Mouse (Mus musculus) gastrocnemius, postnatal 10 days (tissue): Measurements from ENCODE around the gene Dlgap1. TPM values are rescaled to one million over a fixed set of nuclear protein-coding genes. Genes with fewer than 3 reads are reported as not detected.
A peak's percentile ranks its signal among the peaks of the same experiment; 100 is the strongest.

Source experiments
- DNase-seq: peaks from one replicate; pipeline ENCODE4 v3.0.0; 2021; ENCODE audit warnings: mixed read lengths
- long read RNA-seq, 2 experiments: library from polyadenylated mRNA; stranded (forward); transcript quantifications; one replicate each; pipeline ENCODE4 v2.0.0; 2021
- total RNA-seq, 2 experiments: library from RNA; stranded (reverse); gene quantifications; 2 replicates each; pipeline ENCODE4 v1.2.3; 2021

Gene Dlgap1
- total RNA-seq: 1 to 10 TPM in 1 of 2 experiments, under 1 TPM in 1; 0.78 to 1.4 TPM
- long read RNA-seq, experiment 1: 0 reads
- long read RNA-seq, experiment 2: 0 reads

GRCm38 (mm10) chr17:69969021-69969815 is at the start of gene Dlgap1:
Gene Dlgap1 (plus strand): TSS chr17:69969073.
- DNase-seq: peak; percentile 73

- DNase-seq: no peak
Observed at GRCm38 (mm10) chr17:69954936-69955335, 13.9 kb upstream of the Dlgap1 start.

- DNase-seq: peak; percentile 3
Observed at GRCm38 (mm10) chr17:69969816-69970750, 1.2 kb downstream of the Dlgap1 start.

- no peak for DNase-seq
Observed at GRCm38 (mm10) chr17:69973081-69973480, 4.2 kb downstream of the Dlgap1 start.

GRCm38 (mm10) chr17:69973991-69974390 is 5.1 kb downstream of the Dlgap1 start:
- no peak for DNase-seq

- DNase-seq: no peak
Observed at GRCm38 (mm10) chr17:69982236-69982923, 13.5 kb downstream of the Dlgap1 start.

GRCm38 (mm10) chr17:69996406-69996805 is 27.5 kb downstream of the Dlgap1 start:
- DNase-seq: no peak

- no peak for DNase-seq
Observed at GRCm38 (mm10) chr17:70002026-70002425, 33.2 kb downstream of the Dlgap1 start.

- no peak for DNase-seq
Observed at GRCm38 (mm10) chr17:70004628-70005027, 35.8 kb downstream of the Dlgap1 start.

GRCm38 (mm10) chr17:70007607-70008006 is 38.7 kb downstream of the Dlgap1 start:
- DNase-seq: no peak

GRCm38 (mm10) chr17:70016511-70016910 is 47.6 kb downstream of the Dlgap1 start:
- DNase-seq: no peak

GRCm38 (mm10) chr17:70020376-70020775 is 51.5 kb downstream of the Dlgap1 start:
- no peak for DNase-seq

GRCm38 (mm10) chr17:70022618-70023017 is 53.7 kb downstream of the Dlgap1 start:
- no peak for DNase-seq

GRCm38 (mm10) chr17:70034862-70035261 is 66.0 kb downstream of the Dlgap1 start:
- no peak for DNase-seq

- no peak for DNase-seq
Observed at GRCm38 (mm10) chr17:70040751-70041430, 72.0 kb downstream of the Dlgap1 start.

GRCm38 (mm10) chr17:70068281-70068680 is 99.4 kb downstream of the Dlgap1 start:
- no peak for DNase-seq

GRCm38 (mm10) chr17:70072066-70072465 is 103.2 kb downstream of the Dlgap1 start:
- DNase-seq: no peak

- no peak for DNase-seq
Observed at GRCm38 (mm10) chr17:70088220-70088619, 119.3 kb downstream of the Dlgap1 start.

GRCm38 (mm10) chr17:70090737-70091136 is 121.9 kb downstream of the Dlgap1 start:
- DNase-seq: no peak

- no peak for DNase-seq
Observed at GRCm38 (mm10) chr17:70129151-70129550, 160.3 kb downstream of the Dlgap1 start.

GRCm38 (mm10) chr17:70169831-70170230 is 201.0 kb downstream of the Dlgap1 start:
- no peak for DNase-seq
